Mouse (Mus musculus): Measurements from ENCODE around the gene Ccdc184. TPM values are rescaled to one million over a fixed set of nuclear protein-coding genes. Genes with fewer than 3 reads are reported as not detected.

Ccdc184 gene
- polyA plus RNA-seq, 1 experiment from 2014 or later, result 118 TPM

DNA sequence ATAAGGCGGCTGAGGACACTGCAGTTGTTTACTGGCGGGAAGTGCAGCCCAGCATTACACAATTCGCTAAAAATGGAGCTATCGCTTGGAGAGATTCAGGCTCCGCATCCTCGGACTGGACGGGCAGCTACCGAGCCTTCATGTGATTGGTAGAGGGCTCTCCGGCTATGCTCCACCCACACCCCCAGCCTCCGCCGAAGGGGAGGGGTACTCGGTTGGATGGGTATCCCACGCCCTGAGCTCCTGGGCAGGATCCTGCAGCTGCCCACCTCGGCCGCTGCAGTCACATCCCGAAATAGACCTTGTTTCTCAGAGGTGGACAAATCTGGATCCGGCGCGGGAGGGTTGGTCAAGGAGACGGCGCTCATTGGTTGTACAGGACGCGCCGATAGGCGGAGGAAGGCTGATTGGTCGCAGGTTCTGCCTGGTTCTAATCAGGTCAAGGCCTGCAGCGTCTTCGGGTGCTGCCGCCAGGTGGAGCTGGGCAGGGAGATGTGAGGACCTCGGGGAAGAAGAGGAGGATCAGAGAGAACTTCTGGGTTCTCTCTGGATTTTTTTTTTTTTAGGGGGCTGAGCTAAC, 14.3 kb downstream of the Ccdc184 start:
- peak overlapping the region; percentile 74 for H3K4me2 ChIP-seq
- WGBS, result under 1% methylated on average over 30 of the region's 30 CpGs
- peak overlapping the region; percentile 88 for H3K27ac ChIP-seq
- peak; percentile 99 for ATAC-seq (replicated peaks)
- peaks cover 7% of the 10 kb centered on the region for H3K4me1 ChIP-seq
- peaks cover 4% of the 10 kb centered on the region; the same call in 1 of the 2 replicates for H3K27me3 ChIP-seq (replicated peaks)
- H3K9me3 ChIP-seq, result no peaks in the 10 kb centered on the region
- peak overlapping the region; percentile 49 for H3K9ac ChIP-seq
- peak overlapping the region; percentile 63 for H3K4me3 ChIP-seq
- H3K36me3 ChIP-seq (replicated peaks), result no peaks in the 10 kb centered on the region

DNA sequence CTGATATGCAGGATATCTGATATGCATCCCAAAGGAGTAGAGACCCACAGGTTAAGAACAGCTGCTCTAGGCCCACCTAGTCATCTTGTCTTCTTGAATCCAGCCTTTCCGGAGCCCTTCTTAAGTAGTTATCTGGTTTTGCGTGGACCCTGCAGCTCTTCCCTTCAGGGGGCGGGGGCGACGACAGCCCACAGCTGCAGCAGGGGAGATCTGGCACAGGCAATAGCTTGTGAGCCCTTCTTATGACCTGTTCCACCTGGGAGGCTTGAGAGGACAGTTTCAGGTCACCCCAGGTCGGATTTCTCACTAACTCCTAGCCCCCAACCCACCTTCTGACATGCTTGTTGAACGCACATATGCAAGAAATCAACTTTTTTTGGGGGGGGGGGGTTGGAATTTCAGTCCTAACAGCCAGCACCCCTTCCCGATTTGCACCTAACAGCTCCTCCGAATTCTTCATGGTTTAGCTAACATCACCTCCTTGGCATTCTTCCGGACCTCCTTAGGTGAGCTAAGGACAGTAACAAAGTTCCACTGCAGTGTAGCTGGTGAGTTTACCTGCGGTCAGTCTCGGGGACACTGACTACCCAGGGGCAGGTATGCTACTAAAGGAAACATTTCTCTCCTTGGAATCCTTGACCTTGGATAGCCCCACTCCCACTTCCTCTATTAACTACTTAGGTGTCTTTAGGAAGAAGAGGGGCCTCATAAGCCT, 15.1 kb downstream of the Ccdc184 start:
- H3K9me3 ChIP-seq, result no peaks in the 10 kb centered on the region
- ATAC-seq (replicated peaks), result no peak

DNA sequence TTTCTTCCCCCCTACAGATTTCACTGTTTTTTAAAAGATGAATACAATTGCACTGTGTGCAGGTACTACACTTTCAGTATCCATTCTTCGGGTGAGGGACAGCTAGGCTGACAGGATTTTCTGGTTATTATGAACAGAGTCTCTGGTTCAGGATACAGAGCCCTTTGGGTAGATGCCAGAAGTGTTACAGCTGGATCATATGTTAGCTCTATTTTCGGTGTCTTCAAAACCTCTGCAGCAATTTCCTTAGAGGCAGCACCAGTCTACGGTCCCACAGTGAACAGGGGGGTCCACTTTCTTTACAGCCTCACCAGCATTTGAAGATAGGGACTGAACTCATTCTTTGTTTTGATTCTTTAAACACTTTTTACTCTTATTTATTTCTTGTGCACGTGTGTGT, 17.5 kb downstream of the Ccdc184 start:
- no peak for ATAC-seq (replicated peaks)
- no peaks in the 10 kb centered on the region; the same call in 1 of the 2 replicates for H3K27me3 ChIP-seq (replicated peaks)
- no peaks in the 10 kb centered on the region for H3K36me3 ChIP-seq (replicated peaks)
- no peak overlapping the region for H3K4me3 ChIP-seq
- 74% methylated on average over 4 of the region's 4 CpGs for WGBS
- H3K4me1 ChIP-seq, result peaks cover 7% of the 10 kb centered on the region
- no peak overlapping the region for H3K27ac ChIP-seq
- no peaks in the 10 kb centered on the region for H3K9me3 ChIP-seq
- H3K9ac ChIP-seq, result no peak overlapping the region
- no peak overlapping the region for H3K4me2 ChIP-seq

More for the DNA sequence above, 15.1 kb downstream of the Ccdc184 start:
- Histone ChIP-seq H3K4me2 (peak overlapping the region; percentile 74; the same call in 1 of the 2 replicates), H3K9ac (no peak overlapping the region), H3K4me1 (peaks cover 7% of the 10 kb centered on the region), H3K36me3 (replicated peaks) (no peaks in the 10 kb centered on the region), H3K4me3 (peak overlapping the region; percentile 63; the same call in 1 of the 2 replicates), H3K27ac (no peak overlapping the region; the same call in 1 of the 2 replicates), H3K27me3 (replicated peaks) (no peaks in the 10 kb centered on the region; the same call in 1 of the 2 replicates)
- WGBS, result 72% methylated on average over 12 of the region's 12 CpGs

DNA sequence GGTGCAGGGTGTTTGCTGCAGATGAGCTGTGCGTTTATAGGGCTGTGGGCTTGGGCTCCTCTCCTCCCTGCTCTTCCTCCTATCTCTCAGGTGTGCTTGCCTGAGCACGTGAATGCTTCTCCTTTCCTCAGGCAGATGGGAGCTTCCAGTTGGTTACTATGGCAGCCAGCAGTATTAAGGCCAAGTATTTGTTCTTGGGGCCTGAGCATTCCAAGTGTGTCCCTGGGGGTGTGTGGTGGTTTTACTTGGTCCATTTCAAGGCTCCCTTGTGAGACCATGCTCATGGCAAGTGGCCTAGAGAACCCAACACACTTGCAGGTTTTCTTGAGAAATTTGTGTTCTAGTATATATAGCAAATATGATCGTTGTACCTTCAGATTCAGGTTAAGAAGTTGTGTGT, 28.5 kb downstream of the Ccdc184 start, which contains the start of gene Olfr288:
Gene Olfr288, minus strand, starts transcription at position 101 of the 400 bp plus-strand sequence.
- H3K27me3 ChIP-seq (replicated peaks), result no peaks in the 10 kb centered on the region
- no peak within 1 kb of the TSS for H3K4me3 ChIP-seq
- no peak within 1 kb of the TSS for H3K27ac ChIP-seq
- H3K4me1 ChIP-seq, result no peaks in the 10 kb centered on the region
- 67% methylated on average over 3 of the region's 3 CpGs for WGBS
- no peaks in the 10 kb centered on the region for H3K36me3 ChIP-seq (replicated peaks)
- H3K9me3 ChIP-seq, result no peaks in the 10 kb centered on the region
- ATAC-seq (replicated peaks), result no peak
- no peak within 1 kb of the TSS for H3K9ac ChIP-seq
- no peak within 1 kb of the TSS for H3K4me2 ChIP-seq

DNA sequence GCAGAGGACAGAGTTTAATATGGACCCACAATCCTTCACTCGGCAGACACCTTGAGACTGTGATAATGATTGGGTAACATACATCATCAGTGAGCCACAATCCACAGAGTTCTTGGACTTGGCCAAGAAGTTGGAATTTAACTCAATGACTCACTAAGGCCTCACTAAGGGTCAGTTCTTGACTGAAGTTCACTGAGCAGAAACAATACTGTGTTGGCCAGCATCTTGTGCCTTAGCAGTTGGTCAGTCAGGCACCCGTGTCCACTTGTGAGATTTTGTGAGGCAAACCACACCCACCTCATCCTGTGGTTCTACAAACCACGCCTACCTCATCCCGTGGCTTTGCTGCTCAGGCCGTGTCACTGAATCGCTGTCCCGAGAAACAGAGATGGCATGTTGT, 42.7 kb downstream of the Ccdc184 start:
- H3K9me3 ChIP-seq, result no peaks in the 10 kb centered on the region
- H3K36me3 ChIP-seq (replicated peaks), result no peaks in the 10 kb centered on the region
- H3K4me3 ChIP-seq, result no peak overlapping the region
- ATAC-seq (replicated peaks), result no peak
- no peaks in the 10 kb centered on the region for H3K27me3 ChIP-seq (replicated peaks)
- H3K27ac ChIP-seq, result no peak overlapping the region
- WGBS, result 81% methylated on average over 7 of the region's 7 CpGs
- H3K9ac ChIP-seq, result no peak overlapping the region
- H3K4me2 ChIP-seq, result no peak overlapping the region
- no peaks in the 10 kb centered on the region for H3K4me1 ChIP-seq

DNA sequence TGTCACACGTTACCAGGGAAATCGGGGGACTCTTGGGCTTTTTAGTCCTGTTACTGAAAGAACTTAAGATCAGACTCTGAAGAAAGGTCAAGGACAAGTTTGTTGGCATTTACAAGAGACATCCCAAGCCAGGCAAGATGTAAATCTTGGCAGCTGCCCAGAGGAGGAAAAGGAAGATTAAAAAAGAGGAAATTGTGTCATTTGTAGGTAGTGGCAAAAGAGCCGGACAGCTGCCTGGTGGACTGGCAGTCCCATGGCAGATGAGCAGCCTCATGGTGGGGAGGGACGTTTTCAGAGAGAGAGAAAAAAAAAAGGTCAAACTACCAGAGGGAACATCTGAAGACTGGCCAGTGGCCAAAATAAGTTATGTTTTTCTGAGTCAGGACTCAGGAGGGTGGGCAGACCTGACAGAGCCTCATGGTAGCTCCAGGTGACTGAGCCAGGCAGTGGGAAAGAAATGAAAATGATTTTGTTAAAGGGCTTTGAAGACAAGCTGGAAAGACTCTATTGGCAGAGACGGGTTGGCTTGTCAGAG, 46.4 kb downstream of the Ccdc184 start:
- H3K36me3 ChIP-seq (replicated peaks), result no peaks in the 10 kb centered on the region
- no peak for ATAC-seq (replicated peaks)
- 84% methylated on average over 5 of the region's 5 CpGs for WGBS
- H3K9ac ChIP-seq, result no peak overlapping the region
- H3K27ac ChIP-seq, result no peak overlapping the region
- no peak overlapping the region for H3K4me2 ChIP-seq
- H3K27me3 ChIP-seq (replicated peaks), result no peaks in the 10 kb centered on the region
- H3K9me3 ChIP-seq, result no peaks in the 10 kb centered on the region
- H3K4me3 ChIP-seq, result no peak overlapping the region
- H3K4me1 ChIP-seq, result no peaks in the 10 kb centered on the region

DNA sequence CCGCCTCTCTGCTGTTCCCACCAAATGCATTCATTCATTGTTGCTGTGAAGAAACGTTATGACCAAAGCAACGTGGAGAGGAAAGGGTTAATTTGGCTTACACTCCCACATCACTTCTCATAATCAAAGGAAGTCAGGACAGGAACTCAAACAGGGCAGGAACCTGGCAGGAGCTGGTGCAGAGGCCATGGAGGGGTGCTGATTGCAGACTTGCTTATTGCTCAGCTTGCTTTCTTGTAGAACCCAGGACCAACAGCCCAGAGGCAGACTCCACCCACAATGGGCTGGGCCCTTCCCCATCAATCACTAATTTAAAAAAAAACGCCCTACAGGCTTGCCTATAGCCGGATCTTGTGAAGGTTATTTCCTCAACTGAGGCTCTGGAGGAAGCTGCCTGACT, 47.2 kb downstream of the Ccdc184 start:
- no peak overlapping the region for H3K27ac ChIP-seq
- 76% methylated on average over 5 of the region's 5 CpGs for WGBS
- H3K36me3 ChIP-seq (replicated peaks), result no peaks in the 10 kb centered on the region
- H3K9ac ChIP-seq, result no peak overlapping the region
- no peak for ATAC-seq (replicated peaks)
- H3K4me1 ChIP-seq, result no peaks in the 10 kb centered on the region
- H3K4me3 ChIP-seq, result no peak overlapping the region
- no peaks in the 10 kb centered on the region for H3K27me3 ChIP-seq (replicated peaks)
- no peak overlapping the region for H3K4me2 ChIP-seq
- no peaks in the 10 kb centered on the region for H3K9me3 ChIP-seq

Other genes with a start within 250 kb of the Ccdc184 start
- 56.2 and 58.9 TPM in 2 replicates for gene Tmem106c, start 203.0 kb upstream of the Ccdc184 start, polyA plus RNA-seq (2015; fragmentation: Nextera tagmentation; extraction: Ambion mirVana)
- 34.7 and 35.7 TPM in 2 replicates for gene Col2a1, start 162.5 kb upstream of the Ccdc184 start, polyA plus RNA-seq (2015; fragmentation: Nextera tagmentation; extraction: Ambion mirVana)
- 91.6 and 94.5 TPM in 2 replicates for gene Pfkm, start 74.6 kb upstream of the Ccdc184 start, polyA plus RNA-seq (2015; fragmentation: Nextera tagmentation; extraction: Ambion mirVana)
- 23.2 and 24.3 TPM in 2 replicates for gene Senp1, start 73.4 kb upstream of the Ccdc184 start, polyA plus RNA-seq (2015; fragmentation: Nextera tagmentation; extraction: Ambion mirVana)
- 60.5 and 63.3 TPM in 2 replicates for gene Asb8, start 1.5 kb upstream of the Ccdc184 start, polyA plus RNA-seq (2015; fragmentation: Nextera tagmentation; extraction: Ambion mirVana)
- not detected in 2 replicates for gene Olfr288, start 28.4 kb downstream of the Ccdc184 start, polyA plus RNA-seq (2015; fragmentation: Nextera tagmentation; extraction: Ambion mirVana)
- 0.08 TPM in 1 of 2 replicates, not detected in the other for gene Gm44579, start 53.8 kb downstream of the Ccdc184 start, polyA plus RNA-seq (2015; fragmentation: Nextera tagmentation; extraction: Ambion mirVana)
- gene Olfr287, start 53.9 kb downstream of the Ccdc184 start, polyA plus RNA-seq (2015; fragmentation: Nextera tagmentation; extraction: Ambion mirVana), result 0.22 TPM in 1 of 2 replicates, not detected in the other
- gene Olfr286, start 67.3 kb downstream of the Ccdc184 start, polyA plus RNA-seq (2015; fragmentation: Nextera tagmentation; extraction: Ambion mirVana), result not detected in 2 replicates
- not detected in 2 replicates for gene H1fnt, start 90.1 kb downstream of the Ccdc184 start, polyA plus RNA-seq (2015; fragmentation: Nextera tagmentation; extraction: Ambion mirVana)
- 12.3 and 14.1 TPM in 2 replicates for gene Zfp641, start 129.0 kb downstream of the Ccdc184 start, polyA plus RNA-seq (2015; fragmentation: Nextera tagmentation; extraction: Ambion mirVana)
- not detected in 2 replicates for gene Olfr285, start 150.2 kb downstream of the Ccdc184 start, polyA plus RNA-seq (2015; fragmentation: Nextera tagmentation; extraction: Ambion mirVana)
- not detected in 2 replicates for gene Olfr284, start 173.8 kb downstream of the Ccdc184 start, polyA plus RNA-seq (2015; fragmentation: Nextera tagmentation; extraction: Ambion mirVana)
- not detected in 2 replicates for gene Olfr283, start 213.8 kb downstream of the Ccdc184 start, polyA plus RNA-seq (2015; fragmentation: Nextera tagmentation; extraction: Ambion mirVana)